Mouse (Mus musculus): ENCODE results near the gene Nol3. TPM values are rescaled to one million over a fixed set of nuclear protein-coding genes. Genes with fewer than 3 reads are reported as not detected.
A peak's percentile ranks its signal among the peaks of the same experiment; 100 is the strongest.

Gene Nol3
- polyA plus RNA-seq, 1 experiment from 2014 or later = 2.8 TPM

GRCm38 (mm10) chr8:105254152-105254965 lies 21.6 kb upstream of the Nol3 start:
- H3K9ac ChIP-seq = peak overlapping the region; percentile 86
- ATAC-seq (ENCODE audit: insufficient number of reproducible peaks, insufficient read depth, low FRiP score, low TSS enrichment, low read depth) = peak; percentile 81
- peak overlapping the region; percentile 91 for H3K27ac ChIP-seq
- WGBS = under 1% methylated on average over 73 of the region's 74 CpGs
- H3K9me3 ChIP-seq = no peaks in the 10 kb centered on the region
- peaks cover 37% of the 10 kb centered on the region for H3K27me3 ChIP-seq
- H3K36me3 ChIP-seq = peaks cover 41% of the 10 kb centered on the region
- peaks cover 31% of the 10 kb centered on the region for H3K4me1 ChIP-seq
- H3K4me2 ChIP-seq = peak overlapping the region; percentile 90
- peak overlapping the region; percentile 73 for H3K4me3 ChIP-seq

GRCm38 (mm10) chr8:105254966-105255350 lies 21.0 kb upstream of the Nol3 start, which contains the start of gene B3gnt9:
B3gnt9 (minus strand) TSS chr8:105255153.
- Histone ChIP-seq H3K4me2 (peak within 1 kb of the TSS; percentile 90), H3K27me3 (peaks cover 42% of the 10 kb centered on the region), H3K27ac (peak within 1 kb of the TSS; percentile 91), H3K36me3 (peaks cover 35% of the 10 kb centered on the region), H3K4me1 (peaks cover 37% of the 10 kb centered on the region), H3K9me3 (no peaks in the 10 kb centered on the region), H3K9ac (peak within 1 kb of the TSS; percentile 86), H3K4me3 (peak within 1 kb of the TSS; percentile 73)
- WGBS = 3% methylated on average over 14 of the region's 14 CpGs
- ATAC-seq (ENCODE audit: insufficient number of reproducible peaks, insufficient read depth, low FRiP score, low TSS enrichment, low read depth) = peak; percentile 80

- Histone ChIP-seq H3K4me2 (no peak overlapping the region), H3K9ac (no peak overlapping the region), H3K4me1 (peaks cover 39% of the 10 kb centered on the region), H3K27ac (no peak overlapping the region), H3K4me3 (no peak overlapping the region), H3K36me3 (peaks cover 11% of the 10 kb centered on the region), H3K27me3 (peaks cover 64% of the 10 kb centered on the region), H3K9me3 (no peaks in the 10 kb centered on the region)
- WGBS = 68% methylated on average over 7 of the region's 7 CpGs
- no peak for ATAC-seq (ENCODE audit: insufficient number of reproducible peaks, insufficient read depth, low FRiP score, low TSS enrichment, low read depth)
Measured at GRCm38 (mm10) chr8:105257318-105258114, 18.4 kb upstream of the Nol3 start.

GRCm38 (mm10) chr8:105258911-105259720 lies 16.8 kb upstream of the Nol3 start:
- 0 out of 2 replicates have a peak, but pooled peaks have one; percentile 2 for ATAC-seq (ENCODE audit: insufficient number of reproducible peaks, insufficient read depth, low FRiP score, low TSS enrichment, low read depth)
- Histone ChIP-seq H3K36me3 (no peaks in the 10 kb centered on the region), H3K4me2 (peak overlapping the region; percentile 68), H3K4me1 (peaks cover 30% of the 10 kb centered on the region), H3K27me3 (peaks cover 79% of the 10 kb centered on the region), H3K9me3 (no peaks in the 10 kb centered on the region), H3K27ac (no peak overlapping the region), H3K4me3 (peak overlapping the region; percentile 38), H3K9ac (peak overlapping the region; percentile 27)
- 1% methylated on average over 55 of the region's 55 CpGs for WGBS

- 0 out of 2 replicates have a peak, but pooled peaks have one; percentile 11 for ATAC-seq (ENCODE audit: insufficient number of reproducible peaks, insufficient read depth, low FRiP score, low TSS enrichment, low read depth)
- peak overlapping the region; percentile 27 for H3K9ac ChIP-seq
- no peaks in the 10 kb centered on the region for H3K36me3 ChIP-seq
- peaks cover 30% of the 10 kb centered on the region for H3K4me1 ChIP-seq
- H3K27ac ChIP-seq = no peak overlapping the region
- H3K9me3 ChIP-seq = no peaks in the 10 kb centered on the region
- WGBS = 3% methylated on average over 30 of the region's 30 CpGs
- peak overlapping the region; percentile 38 for H3K4me3 ChIP-seq
- peak overlapping the region; percentile 68 for H3K4me2 ChIP-seq
- peaks cover 80% of the 10 kb centered on the region for H3K27me3 ChIP-seq
Measured at GRCm38 (mm10) chr8:105259721-105260320, 16.1 kb upstream of the Nol3 start.

GRCm38 (mm10) chr8:105260371-105261099 lies 15.4 kb upstream of the Nol3 start:
- H3K4me3 ChIP-seq = no peak overlapping the region
- ATAC-seq (ENCODE audit: insufficient number of reproducible peaks, insufficient read depth, low FRiP score, low TSS enrichment, low read depth) = no peak
- H3K9me3 ChIP-seq = no peaks in the 10 kb centered on the region
- 63% methylated on average over 7 of the region's 7 CpGs for WGBS
- H3K27me3 ChIP-seq = peaks cover 87% of the 10 kb centered on the region
- H3K27ac ChIP-seq = no peak overlapping the region
- peaks cover 28% of the 10 kb centered on the region for H3K4me1 ChIP-seq
- no peak overlapping the region for H3K9ac ChIP-seq
- no peaks in the 10 kb centered on the region for H3K36me3 ChIP-seq
- peak overlapping the region; percentile 68; the same call in 1 of the 2 replicates for H3K4me2 ChIP-seq

GRCm38 (mm10) chr8:105261326-105261980 lies 14.5 kb upstream of the Nol3 start:
- ATAC-seq (ENCODE audit: insufficient number of reproducible peaks, insufficient read depth, low FRiP score, low TSS enrichment, low read depth) = no peak
- no peak overlapping the region for H3K27ac ChIP-seq

GRCm38 (mm10) chr8:105263244-105263912 lies 12.6 kb upstream of the Nol3 start:
- WGBS = 37% methylated on average over 15 of the region's 16 CpGs

More at GRCm38 (mm10) chr8:105261326-105261980, 14.5 kb upstream of the Nol3 start:
- Histone ChIP-seq H3K36me3 (no peaks in the 10 kb centered on the region), H3K4me3 (no peak overlapping the region), H3K9me3 (no peaks in the 10 kb centered on the region), H3K9ac (no peak overlapping the region), H3K4me1 (peaks cover 25% of the 10 kb centered on the region), H3K4me2 (no peak overlapping the region), H3K27me3 (peaks cover 87% of the 10 kb centered on the region)
- 83% methylated on average over 12 of the region's 12 CpGs for WGBS

GRCm38 (mm10) chr8:105264024-105264982 lies 11.6 kb upstream of the Nol3 start, which contains the start of the genes Tradd and Fbxl8:
Tradd (minus strand) TSS chr8:105264609.
Fbxl8 (plus strand) TSS chr8:105264648.
- peaks cover 32% of the 10 kb centered on the region for H3K4me1 ChIP-seq
- H3K9me3 ChIP-seq = no peaks in the 10 kb centered on the region
- under 1% methylated on average over 54 of the region's 54 CpGs for WGBS
- H3K4me2 ChIP-seq = peak within 1 kb of the TSS; percentile 86
- peak within 1 kb of the TSS; percentile 69 for H3K4me3 ChIP-seq
- no peaks in the 10 kb centered on the region for H3K36me3 ChIP-seq
- H3K27me3 ChIP-seq = peaks cover 89% of the 10 kb centered on the region
- peak within 1 kb of the TSS; percentile 72 for H3K9ac ChIP-seq
- ATAC-seq (ENCODE audit: insufficient number of reproducible peaks, insufficient read depth, low FRiP score, low TSS enrichment, low read depth) = peak; percentile 37; the same call in 1 of the 2 replicates
- H3K27ac ChIP-seq = no peak within 1 kb of the TSS

More at GRCm38 (mm10) chr8:105263244-105263912, 12.6 kb upstream of the Nol3 start:
- H3K27me3 ChIP-seq = peaks cover 89% of the 10 kb centered on the region
- no peak for ATAC-seq (ENCODE audit: insufficient number of reproducible peaks, insufficient read depth, low FRiP score, low TSS enrichment, low read depth)
- H3K4me2 ChIP-seq = peak overlapping the region; percentile 86
- H3K36me3 ChIP-seq = no peaks in the 10 kb centered on the region
- peaks cover 32% of the 10 kb centered on the region for H3K4me1 ChIP-seq
- H3K27ac ChIP-seq = no peak overlapping the region
- no peaks in the 10 kb centered on the region for H3K9me3 ChIP-seq
- peak overlapping the region; percentile 69 for H3K4me3 ChIP-seq
- no peak overlapping the region for H3K9ac ChIP-seq
